Mouse (Mus musculus) common myeloid progenitor, adult 5-6 weeks (primary cell): ENCODE measurements around the gene Stx4a. TPM values are rescaled to one million over a fixed set of nuclear protein-coding genes. Genes with fewer than 3 reads are reported as not detected.
"Not testable (repeated sequence)": the region's sequence is repeated elsewhere in the genome, so short reads cannot be mapped to it uniquely, and the experiment has no call there.

Experiments used
- ATAC-seq: replicated peaks from 2 replicates; pipeline ENCODE4 v1.8.0; 2016; ENCODE audit warnings: low read depth, mild to moderate bottlenecking, moderate TSS enrichment, inconsistent platforms; ENCODE audit not compliant: poor library complexity, severe bottlenecking
- total RNA-seq: library from RNA; stranded (forward); fragments of 200-1000, 187-1606 nt; gene quantifications from 2 replicates; pipeline ENCODE4 v1.2.3, GENCODE M21; 2017

The Stx4a gene
- 47.6 and 56.9 TPM in 2 replicates for total RNA-seq

GRCm38 (mm10) chr7:127824176-127824871, at the start of gene Stx4a, which contains the start of gene Stx1b:
Gene Stx4a, plus strand, starts transcription at chr7:127824294.
Gene Stx1b, minus strand, starts transcription at chr7:127824549.
- ATAC-seq = no peak

GRCm38 (mm10) chr7:127775837-127776236, 48.3 kb upstream of the Stx4a start:
- not testable (repeated sequence) for ATAC-seq

DNA sequence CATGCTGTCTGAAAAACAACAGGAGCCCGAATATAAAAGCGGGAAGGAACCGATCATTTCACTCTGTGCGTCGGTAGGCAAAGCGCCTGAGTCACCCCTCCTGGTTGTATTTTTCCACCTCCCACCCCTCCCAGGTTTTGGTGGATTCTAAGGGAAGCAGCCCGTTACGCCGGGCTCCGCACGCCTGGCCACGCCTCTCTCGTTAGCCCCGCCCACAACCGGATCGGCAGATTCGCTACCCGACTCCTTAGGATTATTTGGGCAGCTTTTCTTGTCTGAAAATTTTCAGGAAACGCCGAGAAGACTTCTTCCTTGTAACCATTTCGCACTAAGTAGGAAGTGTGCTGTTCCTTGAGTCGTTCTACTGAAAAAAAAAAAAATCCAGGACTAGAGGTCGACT, 47.7 kb upstream of the Stx4a start, which contains the start of gene Setd1a:
Gene Setd1a (plus strand): TSS at position 245 of the 400 bp plus-strand sequence.
- peak; percentile 58 for ATAC-seq

GRCm38 (mm10) chr7:127776878-127777473, 47.1 kb upstream of the Stx4a start:
- peak; percentile 87 for ATAC-seq

- ATAC-seq = peak; percentile 4; the same call in 1 of the 2 replicates
These were observed 46.4 kb upstream of the Stx4a start for GRCm38 (mm10) chr7:127777474-127778266.

DNA sequence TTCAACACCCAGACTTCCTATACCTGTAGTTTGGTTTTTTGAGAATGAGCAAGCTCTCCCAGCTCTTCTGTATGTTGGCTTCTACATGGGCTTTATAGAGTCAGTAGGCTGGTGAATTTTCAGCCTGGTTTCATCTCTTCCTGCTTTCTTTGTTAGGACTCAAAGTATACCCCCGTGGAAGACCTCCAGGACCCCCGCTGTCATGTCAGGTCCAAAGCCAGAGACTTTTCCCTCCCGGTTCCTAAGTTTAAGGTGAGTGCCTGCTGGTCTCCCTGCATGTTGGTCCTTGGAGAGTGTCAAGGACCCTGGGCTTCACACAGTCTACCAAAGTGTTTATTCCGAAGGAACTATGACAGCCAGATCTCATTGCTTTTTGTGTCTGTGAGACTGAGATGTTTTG, 45.7 kb upstream of the Stx4a start:
- no peak for ATAC-seq

DNA sequence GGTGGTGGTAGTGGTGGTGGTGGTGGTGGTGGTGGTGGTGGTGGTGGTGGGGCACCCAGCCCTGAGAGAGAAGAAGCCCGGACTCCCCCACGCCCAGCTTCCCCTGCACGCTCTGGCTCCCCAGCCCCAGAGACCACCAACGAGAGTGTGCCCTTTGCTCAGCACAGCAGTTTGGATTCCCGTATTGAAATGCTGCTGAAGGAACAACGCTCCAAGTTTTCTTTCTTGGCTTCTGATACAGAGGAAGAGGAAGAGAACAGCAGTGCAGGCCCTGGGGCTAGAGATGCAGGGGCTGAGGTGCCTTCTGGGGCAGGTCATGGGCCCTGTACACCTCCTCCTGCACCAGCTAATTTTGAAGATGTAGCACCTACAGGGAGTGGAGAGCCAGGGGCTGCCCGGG, 38.8 kb upstream of the Stx4a start, which contains the start of gene Gm49388:
Gene Gm49388 (plus strand): TSS at position 301 of the 400 bp plus-strand sequence.
- no peak for ATAC-seq

DNA sequence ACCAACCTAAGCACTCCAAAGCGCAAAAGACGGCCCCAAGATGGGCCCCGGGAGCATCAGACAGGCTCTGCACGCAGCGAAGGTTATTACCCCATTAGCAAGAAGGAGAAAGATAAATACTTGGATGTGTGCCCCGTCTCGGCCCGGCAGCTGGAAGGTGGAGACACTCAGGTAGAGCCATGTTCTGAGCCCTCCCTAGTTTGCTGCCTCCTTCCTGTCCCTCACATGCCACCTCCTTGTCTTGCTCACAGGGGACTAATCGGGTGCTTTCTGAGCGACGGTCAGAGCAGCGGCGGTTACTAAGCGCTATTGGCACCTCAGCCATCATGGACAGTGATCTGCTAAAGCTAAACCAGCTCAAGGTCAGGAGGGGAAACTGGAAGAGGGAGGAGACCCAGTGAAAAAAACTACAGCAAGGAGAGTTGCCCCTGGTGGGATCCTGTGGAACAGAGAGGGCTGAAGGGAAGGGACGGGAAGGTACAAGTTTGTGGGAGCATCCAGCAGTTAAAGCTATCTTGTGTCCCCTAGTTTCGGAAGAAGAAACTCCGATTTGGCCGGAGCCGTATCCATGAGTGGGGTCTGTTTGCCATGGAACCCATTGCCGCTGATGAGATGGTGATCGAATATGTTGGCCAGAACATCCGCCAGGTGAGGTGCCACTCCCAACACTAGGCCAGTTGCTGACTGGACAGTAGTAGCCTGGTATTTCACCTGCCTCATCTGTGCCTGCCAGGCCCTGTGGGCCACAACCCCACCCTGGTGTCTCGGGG, 26.8 kb upstream of the Stx4a start:
- ATAC-seq = no peak

GRCm38 (mm10) chr7:127798591-127798990, 25.5 kb upstream of the Stx4a start:
- no peak for ATAC-seq

DNA sequence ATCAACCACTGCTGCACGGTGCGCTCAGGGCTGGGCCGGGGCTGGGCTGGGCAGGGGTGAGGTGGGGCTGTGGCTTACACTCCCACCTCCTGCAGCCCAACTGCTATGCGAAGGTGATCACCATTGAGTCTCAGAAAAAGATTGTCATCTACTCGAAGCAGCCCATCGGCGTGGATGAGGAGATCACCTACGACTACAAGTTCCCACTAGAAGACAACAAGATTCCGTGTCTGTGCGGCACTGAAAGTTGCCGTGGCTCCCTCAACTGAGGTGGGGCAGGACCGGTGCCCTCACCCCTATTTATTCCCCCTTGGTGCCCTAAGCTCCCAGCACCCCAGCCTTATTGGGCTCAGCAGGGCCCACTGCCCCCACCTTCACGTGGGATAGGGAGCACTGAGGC, 24.9 kb upstream of the Stx4a start:
- ATAC-seq = no peak

GRCm38 (mm10) chr7:127799738-127800137, 24.4 kb upstream of the Stx4a start:
- ATAC-seq = no peak

DNA sequence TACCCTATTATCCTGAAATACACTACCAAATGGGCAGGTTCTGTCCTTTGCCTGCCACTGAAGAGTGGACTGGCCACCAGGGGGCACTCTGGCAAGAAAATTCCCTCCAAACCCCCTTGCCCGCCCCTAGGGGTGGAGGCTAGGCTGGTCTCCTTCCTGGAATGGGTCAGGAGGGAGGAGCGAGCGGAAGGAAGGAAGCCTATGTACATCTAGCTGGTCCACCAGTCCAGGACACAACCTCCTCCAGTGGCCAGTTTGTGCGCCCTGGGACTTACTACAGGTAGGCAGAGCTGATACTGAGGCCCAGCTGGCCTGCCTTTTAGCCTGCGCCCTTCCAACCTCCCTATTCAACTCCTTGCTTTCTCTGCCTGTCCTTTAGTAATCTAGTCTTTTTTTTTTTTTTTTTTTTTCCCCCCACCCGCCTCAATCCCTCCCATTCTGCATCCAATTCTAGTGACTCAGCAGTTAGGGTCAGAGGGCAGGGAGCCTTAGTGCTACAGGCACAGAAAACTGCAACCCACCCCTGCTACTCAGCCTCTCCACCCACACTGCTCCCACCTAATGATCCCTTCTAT, 23.6 kb upstream of the Stx4a start, which contains the start of gene Hsd3b7:
Gene Hsd3b7 (plus strand): TSS at position 170 of the 575 bp plus-strand sequence.
- peak; percentile 91 for ATAC-seq

DNA sequence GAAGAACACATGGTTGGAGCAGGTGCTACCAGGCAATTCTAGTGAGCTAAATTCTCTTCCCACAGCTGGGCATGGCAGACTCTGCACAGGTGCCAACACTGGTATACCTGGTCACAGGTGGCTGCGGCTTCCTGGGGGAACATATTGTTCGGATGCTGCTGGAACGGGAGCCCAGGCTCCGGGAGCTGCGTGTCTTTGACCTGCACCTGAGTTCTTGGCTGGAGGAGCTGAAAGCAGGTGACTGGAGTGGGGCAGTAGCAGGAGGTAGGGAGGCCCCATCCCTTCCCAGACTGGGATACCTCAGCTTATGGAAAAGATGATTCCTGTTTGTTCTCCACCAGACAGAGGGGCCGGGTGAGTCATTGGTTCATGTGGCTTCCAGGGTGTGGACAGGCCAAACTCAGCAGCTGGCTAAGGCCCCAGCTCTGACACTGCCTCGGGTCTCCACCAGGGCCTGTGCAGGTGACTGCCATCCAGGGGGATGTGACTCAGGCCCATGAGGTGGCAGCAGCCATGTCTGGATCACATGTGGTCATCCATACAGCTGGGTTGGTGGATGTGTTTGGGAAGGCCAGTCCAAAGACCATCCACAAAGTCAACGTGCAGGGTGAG, 23.0 kb upstream of the Stx4a start:
- ATAC-seq = no peak

- no peak for ATAC-seq
These were observed 21.8 kb upstream of the Stx4a start for GRCm38 (mm10) chr7:127802313-127802712.

DNA sequence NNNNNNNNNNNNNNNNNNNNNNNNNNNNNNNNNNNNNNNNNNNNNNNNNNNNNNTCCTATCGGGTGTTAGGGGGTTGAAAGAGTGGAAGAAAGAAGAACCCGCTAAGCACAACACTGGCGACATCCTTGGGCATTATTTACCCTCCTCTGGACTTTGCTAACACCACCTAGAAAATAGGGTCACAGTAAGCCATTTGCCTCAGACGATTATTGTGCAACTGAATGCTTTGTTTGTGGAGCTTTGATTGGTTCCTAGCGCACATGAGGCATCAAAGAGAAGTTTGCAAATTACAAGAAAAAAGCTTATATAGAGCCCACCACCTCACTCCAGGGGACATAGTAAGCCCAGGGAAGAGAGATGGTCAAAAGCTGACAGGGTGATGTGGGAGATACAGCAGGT, 15.3 kb upstream of the Stx4a start:
- no peak for ATAC-seq

GRCm38 (mm10) chr7:127809846-127810245, 14.2 kb upstream of the Stx4a start:
- no peak for ATAC-seq

- ATAC-seq = no peak
These were observed 13.4 kb upstream of the Stx4a start for GRCm38 (mm10) chr7:127810650-127811049.

- ATAC-seq = no peak
These were observed 12.9 kb upstream of the Stx4a start for GRCm38 (mm10) chr7:127811240-127811639.

- ATAC-seq = no peak
These were observed 11.8 kb upstream of the Stx4a start for GRCm38 (mm10) chr7:127812292-127812691.
